ENCODE assay signal across 17 mouse cellular contexts in the genomic region with DNA sequence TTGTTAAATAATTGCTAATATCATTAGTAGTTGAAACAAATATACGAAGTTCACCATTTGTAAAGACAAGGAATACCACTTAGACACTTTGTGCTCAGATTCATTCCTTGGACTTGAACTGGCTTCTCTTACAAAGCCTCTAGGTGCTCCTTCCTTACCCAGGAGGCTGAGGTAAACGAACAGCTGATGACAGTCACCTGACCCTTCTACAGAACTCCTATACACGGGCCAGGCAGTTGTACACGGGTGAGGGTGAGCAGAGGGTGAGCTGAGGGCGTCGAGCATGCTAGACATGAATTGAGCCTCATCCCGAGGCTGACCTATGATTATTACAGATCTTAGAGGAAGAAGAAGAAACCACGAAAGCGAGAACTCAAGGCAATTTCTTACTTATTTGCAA.
"Had no signal": no experiment of that assay in that cellular context is flagged by ENCODE, and none has a peak within 500 bp of the region (broad histone marks: within the 10 kb centered on the region; RNA-seq: fewer than 3 reads in every experiment).

No protein-coding gene starts in this region.

- H3K4me3 ChIP-seq: lung, embryonic 15.5 days; midbrain, embryonic 10.5 days; midbrain, embryonic 12.5 days; myocyte; neural tube, embryonic 13.5 days; neural tube, embryonic 15.5 days; stomach, embryonic 15.5 days had no signal

- H3K4me1 ChIP-seq: lung, embryonic 15.5 days; midbrain, embryonic 12.5 days had no signal

- H3K9ac ChIP-seq: liver, postnatal 0 days; lung, embryonic 15.5 days; midbrain, embryonic 12.5 days; neural tube, embryonic 13.5 days; neural tube, embryonic 15.5 days; stomach, embryonic 15.5 days had no signal

- H3K27ac ChIP-seq: lung, embryonic 15.5 days; midbrain, embryonic 10.5 days; midbrain, embryonic 12.5 days; neural tube, embryonic 13.5 days; neural tube, embryonic 15.5 days; stomach, embryonic 15.5 days; stomach, postnatal 0 days had no signal

- H3K4me2 ChIP-seq: lung, embryonic 15.5 days; midbrain, embryonic 12.5 days; neural tube, embryonic 13.5 days; neural tube, embryonic 15.5 days; stomach, embryonic 15.5 days had no signal

- H3K27me3 ChIP-seq: lung, embryonic 15.5 days; midbrain, embryonic 12.5 days; neural tube, embryonic 13.5 days; neural tube, embryonic 15.5 days; stomach, embryonic 15.5 days had no signal

- DNase-seq: liver, postnatal 0 days; lung, adult 2 months; lung, postnatal 14 days; lung, postnatal 36 days; midbrain, embryonic 14.5 days; right cerebral cortex, postnatal 14 days; thymus, adult 2 months; thymus, postnatal 25 days; thymus, postnatal 4 days had no signal

- H3K9me3 ChIP-seq: lung, embryonic 15.5 days; midbrain, embryonic 10.5 days; midbrain, embryonic 12.5 days; neural tube, embryonic 13.5 days; neural tube, embryonic 15.5 days; stomach, embryonic 15.5 days had no signal

- H3K36me3 ChIP-seq: lung, embryonic 15.5 days; midbrain, embryonic 10.5 days; midbrain, embryonic 12.5 days; neural tube, embryonic 13.5 days; neural tube, embryonic 15.5 days; stomach, embryonic 15.5 days had no signal
